Mouse (Mus musculus): ENCODE results near the gene Lrg1.
"Not testable (repeated sequence)": the region's sequence is repeated elsewhere in the genome, so short reads cannot be mapped to it uniquely, and the experiment has no call there.

The Lrg1 gene

GRCm38 (mm10) chr17:56108334-56109044 is 13.3 kb downstream of the Lrg1 start:
- DNase-seq (ENCODE audit: low spot score) = no peak

DNA sequence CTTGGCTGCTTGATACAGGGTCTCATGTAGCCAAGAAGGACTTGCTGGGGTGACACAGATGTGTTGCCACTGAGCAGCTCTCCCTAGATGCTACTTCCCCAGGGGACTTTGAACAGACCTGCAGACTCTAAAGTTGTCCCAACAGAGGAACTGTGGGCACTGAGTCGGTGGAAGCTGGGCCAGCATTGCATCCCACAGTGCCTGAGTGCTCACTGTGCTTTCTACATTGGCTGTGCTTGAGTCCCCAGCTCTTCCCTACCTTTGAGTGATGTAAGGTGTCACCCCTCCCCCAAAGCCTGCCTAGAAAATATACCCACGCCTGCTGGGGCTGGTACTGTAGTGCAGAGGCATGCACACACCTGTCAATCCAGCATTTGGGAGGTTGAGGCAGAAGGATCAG is 14.1 kb downstream of the Lrg1 start:
- no peak for DNase-seq (ENCODE audit: low spot score)

GRCm38 (mm10) chr17:56106981-56107380 is 14.8 kb downstream of the Lrg1 start:
- no peak for DNase-seq (ENCODE audit: low spot score)

DNA sequence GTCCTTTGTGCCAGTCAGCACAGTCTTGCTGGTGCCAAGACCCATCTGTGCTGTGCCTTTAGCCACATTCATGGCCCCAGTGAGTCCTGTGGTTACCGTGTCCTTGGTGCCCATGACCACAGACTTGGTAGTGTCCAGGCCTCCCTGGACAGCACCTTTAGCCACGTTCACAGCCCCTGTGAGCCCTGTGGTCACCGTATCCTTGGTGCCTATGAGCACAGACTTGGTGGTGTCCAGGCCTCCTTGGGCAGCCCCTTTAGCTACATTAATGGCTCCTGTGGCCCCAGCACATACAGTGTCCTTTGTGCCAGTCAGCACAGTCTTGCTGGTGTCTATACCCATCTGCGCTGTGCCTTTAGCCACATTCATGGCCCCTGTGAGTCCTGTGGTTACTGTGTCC is 15.4 kb downstream of the Lrg1 start:
- not testable (repeated sequence) for DNase-seq (ENCODE audit: low spot score)

- not testable (repeated sequence) for DNase-seq (ENCODE audit: low spot score)
These were observed 17.0 kb downstream of the Lrg1 start for GRCm38 (mm10) chr17:56104821-56105220.

DNA sequence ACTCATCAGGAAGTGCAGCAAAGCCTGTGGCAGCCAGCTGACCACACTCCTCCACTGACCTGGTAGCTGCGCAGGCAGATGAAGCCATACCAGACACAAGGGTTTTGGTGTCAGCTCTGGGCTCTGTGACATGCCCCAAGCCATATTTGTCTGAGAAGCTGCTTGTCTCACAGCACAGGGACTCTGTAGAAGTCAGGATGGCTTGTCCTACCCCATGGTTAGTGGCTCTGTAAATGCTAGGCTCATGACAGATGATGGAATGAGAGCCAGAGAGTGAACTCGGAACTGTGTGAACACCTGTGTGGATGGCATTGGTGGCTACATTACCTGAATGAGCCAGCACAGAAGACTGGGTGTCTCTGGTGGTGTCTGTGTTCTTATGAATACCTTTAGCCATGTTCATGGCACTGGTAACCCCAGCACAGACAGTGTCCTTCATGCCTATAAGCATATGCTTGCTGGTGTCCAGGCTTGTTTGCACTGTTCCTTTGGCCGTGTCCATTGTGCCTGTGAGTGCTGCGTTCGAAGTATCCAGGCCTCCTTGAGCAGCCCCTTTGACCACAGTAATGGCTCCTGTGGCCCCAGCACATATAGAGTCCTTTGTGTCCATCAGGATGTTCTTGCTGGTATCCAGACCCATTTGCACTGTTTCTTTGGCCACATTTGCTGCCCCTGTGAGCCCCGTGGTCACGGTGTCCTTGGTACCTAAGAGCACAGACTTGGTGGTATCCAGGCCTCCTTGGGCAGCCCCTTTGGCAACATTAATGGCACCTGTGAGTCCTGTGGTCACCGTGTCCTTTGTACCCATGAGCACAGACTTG is 18.1 kb downstream of the Lrg1 start:
- DNase-seq (ENCODE audit: low spot score) = no peak

GRCm38 (mm10) chr17:56102927-56103326 is 18.9 kb downstream of the Lrg1 start:
- DNase-seq (ENCODE audit: low spot score) = no peak

DNA sequence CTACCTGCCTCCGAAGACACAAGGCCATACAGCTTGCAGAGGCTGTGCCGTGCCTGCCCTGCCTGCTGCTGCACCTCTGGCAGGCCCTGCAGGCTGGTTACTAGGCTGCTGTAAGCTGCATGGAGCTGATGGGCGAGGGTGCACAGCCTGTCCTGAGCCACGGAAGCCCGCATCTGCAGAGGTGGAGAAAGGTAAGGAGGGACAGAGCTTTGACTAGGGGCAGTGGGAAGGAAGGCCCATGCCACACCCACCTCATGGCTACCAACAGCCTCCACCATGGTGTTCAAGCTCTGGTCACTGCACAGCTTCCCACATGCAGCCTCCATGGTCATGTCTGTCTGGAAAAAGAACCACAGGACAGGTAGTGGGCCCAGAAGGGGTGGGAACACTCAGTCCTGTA is 19.6 kb downstream of the Lrg1 start:
- DNase-seq (ENCODE audit: low spot score) = no peak

GRCm38 (mm10) chr17:56100811-56101210 is 21.0 kb downstream of the Lrg1 start:
- DNase-seq (ENCODE audit: low spot score) = no peak

DNA sequence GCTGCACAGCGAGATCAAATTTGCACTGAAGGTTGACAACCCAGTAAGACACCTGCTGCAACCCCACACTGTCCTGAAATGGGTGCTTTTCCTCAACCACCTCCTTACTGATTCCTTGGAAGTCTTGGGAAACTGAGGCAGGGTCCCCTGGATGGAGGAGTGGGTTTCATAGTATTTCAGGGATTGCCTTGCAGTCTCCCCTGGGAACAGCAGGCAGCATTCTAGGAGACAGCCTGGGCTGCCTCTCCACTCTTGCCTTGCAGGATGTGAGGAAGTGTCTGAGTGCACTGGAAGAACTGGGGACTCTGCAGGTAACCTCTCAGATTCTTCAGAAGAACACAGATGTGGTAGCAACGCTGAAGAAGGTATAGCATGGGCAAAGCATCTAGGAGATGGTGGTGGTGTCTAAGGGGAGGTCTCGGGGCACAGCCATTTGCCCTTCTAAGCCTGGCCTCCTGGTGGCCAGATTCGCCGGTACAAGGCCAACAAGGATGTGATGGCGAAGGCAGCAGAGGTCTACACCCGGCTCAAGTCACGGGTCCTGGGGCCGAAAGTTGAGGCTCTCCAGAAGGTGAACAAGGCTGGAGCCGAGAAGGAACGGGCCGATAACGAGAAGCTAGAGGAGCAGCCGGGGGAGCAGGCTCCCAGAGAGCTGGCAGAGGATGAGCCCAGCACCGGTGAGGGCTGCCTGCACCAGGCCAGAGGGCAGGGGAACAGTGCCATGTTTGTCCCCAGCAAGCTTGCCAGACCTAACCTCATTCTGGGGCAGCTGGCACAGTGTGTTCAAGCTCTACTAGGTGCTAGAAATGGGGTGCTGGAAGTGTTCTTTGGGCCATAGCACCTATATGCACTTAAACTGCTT is 22.9 kb downstream of the Lrg1 start:
- no peak for DNase-seq (ENCODE audit: low spot score)

- no peak for DNase-seq (ENCODE audit: low spot score)
These were observed 23.6 kb downstream of the Lrg1 start for GRCm38 (mm10) chr17:56098180-56098579.

- DNase-seq (ENCODE audit: low spot score) = no peak
These were observed 24.9 kb downstream of the Lrg1 start for GRCm38 (mm10) chr17:56096883-56097282.

DNA sequence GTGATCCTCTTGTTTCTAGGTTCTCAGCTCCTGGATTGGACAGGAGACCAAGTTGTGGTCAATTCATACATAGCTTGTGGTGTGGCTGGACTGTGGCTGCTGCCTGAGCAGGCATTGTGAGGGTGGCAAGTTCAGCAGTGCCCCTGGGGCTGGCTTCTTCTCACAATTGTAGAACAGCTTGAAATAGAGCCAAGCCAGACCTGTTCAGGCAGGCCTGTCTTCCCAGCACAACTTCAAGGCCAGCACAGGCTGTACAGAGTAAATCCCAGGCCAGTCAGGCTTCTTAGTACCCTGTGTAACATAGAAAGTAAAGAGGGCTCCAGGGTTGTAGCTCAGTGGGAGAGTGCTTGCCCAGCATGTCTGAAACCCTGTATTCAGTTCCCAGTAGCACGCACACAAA is 29.0 kb downstream of the Lrg1 start:
- DNase-seq (ENCODE audit: low spot score) = no peak

DNA sequence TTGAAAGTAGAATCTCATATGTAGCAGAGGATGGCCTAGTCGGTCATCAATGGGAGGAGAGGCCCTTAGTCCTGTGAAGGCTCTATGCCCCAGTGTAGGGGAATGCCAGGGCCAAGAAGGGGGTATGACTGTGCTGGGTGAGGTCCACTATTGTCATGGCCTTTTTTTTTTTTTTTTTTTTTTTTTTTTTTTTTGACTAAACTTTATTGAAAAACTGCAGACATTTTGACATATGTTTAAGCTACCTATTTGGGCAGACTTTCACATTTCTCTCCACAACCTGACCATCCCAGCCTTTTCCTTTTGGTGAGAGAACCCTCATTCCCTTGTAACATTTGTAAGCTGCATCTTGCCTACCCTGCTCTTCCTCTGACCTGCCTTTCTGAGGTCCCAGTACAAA is 29.5 kb downstream of the Lrg1 start:
- DNase-seq (ENCODE audit: low spot score) = no peak

- no peak for DNase-seq (ENCODE audit: low spot score)
These were observed 40.8 kb downstream of the Lrg1 start for GRCm38 (mm10) chr17:56080781-56081585.

DNA sequence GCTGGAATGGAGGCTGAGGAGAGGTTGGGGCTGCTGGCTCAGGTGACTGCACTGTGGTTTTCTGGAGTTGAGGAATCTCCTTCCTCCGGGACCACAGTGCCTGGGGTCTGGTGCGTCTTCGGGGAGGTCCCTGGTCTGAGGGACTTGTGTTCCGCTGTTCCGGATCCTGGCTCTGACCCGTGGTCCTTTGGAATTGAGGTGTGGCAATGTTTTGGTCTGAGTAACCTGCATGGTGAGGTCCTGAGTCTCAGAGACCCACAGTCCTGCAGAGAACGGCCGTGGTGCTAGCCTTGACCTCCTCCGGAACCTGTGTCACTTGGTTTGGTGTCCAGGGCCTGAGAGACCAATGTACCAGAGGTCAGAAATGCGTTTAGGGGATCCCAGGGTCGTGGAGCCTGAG is 41.9 kb downstream of the Lrg1 start:
- DNase-seq (ENCODE audit: low spot score) = no peak

GRCm38 (mm10) chr17:56078880-56079795 is 42.7 kb downstream of the Lrg1 start, which contains the start of gene Hdgfl2:
TSS of gene Hdgfl2 (plus strand) at chr17:56079634.
- peak; percentile 96 for DNase-seq (ENCODE audit: low spot score)

DNA sequence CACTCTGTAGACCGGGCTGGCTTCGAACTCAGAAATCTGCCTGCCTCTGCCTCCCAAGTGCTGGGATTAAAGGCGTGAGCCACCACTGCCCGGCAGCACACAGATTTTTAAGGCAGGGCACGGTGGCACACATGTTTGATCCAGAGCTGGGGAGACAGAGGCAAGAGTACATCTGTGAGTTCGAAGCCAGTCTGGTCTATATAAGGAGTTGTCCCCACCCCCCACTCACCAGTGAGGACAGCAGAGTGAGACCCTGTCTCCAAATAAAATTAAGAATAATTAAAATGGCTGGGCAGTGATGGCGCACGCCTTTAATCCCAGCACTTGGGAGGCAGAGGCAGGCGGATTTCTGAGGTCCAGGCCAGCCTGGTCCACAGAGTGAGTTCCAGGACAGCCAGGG is 43.4 kb downstream of the Lrg1 start:
- DNase-seq (ENCODE audit: low spot score) = not testable (repeated sequence)

DNA sequence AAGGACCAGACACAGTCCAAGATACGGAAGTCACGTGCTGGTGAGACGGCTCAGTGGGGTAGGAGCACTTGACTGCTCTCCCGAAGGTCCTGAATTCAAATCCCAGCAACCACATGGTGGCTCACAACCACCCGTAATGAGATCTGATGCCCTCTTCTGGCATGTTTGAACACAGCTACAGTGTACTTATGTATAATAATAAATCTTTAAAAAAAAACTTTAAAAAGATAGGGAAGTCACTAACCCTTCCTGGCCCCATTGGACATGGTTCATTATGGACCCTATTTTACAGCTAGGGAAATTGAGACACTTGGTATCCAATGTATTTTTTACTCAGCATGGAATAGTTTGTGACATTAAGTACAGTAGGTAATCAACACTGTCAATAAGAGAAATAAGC is 44.3 kb downstream of the Lrg1 start:
- DNase-seq (ENCODE audit: low spot score) = no peak

DNA sequence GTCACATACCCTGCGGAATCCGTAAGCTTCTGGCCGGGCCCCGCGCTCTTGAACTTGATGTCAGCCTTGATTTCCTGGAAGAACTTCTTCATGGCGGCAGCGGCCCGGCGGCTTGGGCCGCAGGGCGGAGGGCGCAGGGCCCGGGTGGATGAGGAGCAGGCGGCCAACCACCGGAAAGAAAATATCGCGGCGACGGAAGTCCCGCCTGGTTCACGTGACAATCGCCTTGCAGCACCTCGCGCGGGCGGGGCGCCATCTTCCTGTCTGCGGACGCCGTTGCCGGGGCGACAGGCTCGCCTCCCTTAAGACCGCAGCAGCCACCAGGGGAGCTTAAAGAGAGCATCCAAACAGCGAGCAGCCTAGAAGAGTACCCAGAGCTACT is 47.0 kb downstream of the Lrg1 start, which contains the start of gene Ubxn6:
TSS of gene Ubxn6 (minus strand) at position 202 of the 382 bp plus-strand sequence.
- peak; percentile 91 for DNase-seq (ENCODE audit: low spot score)

Measured in urinary bladder, postnatal 10 days (tissue).